Mouse (Mus musculus) R1 (cell line): ENCODE measurements around the gene Olfr1500.
"Not testable (repeated sequence)": the region's sequence is repeated elsewhere in the genome, so short reads cannot be mapped to it uniquely, and the experiment has no call there.

Experiments
- DNase-seq: peaks from one replicate; pipeline ENCODE4 v3.0.0-alpha.2; 2018; ENCODE audit warnings: low read depth, low spot score

Gene Olfr1500

DNA sequence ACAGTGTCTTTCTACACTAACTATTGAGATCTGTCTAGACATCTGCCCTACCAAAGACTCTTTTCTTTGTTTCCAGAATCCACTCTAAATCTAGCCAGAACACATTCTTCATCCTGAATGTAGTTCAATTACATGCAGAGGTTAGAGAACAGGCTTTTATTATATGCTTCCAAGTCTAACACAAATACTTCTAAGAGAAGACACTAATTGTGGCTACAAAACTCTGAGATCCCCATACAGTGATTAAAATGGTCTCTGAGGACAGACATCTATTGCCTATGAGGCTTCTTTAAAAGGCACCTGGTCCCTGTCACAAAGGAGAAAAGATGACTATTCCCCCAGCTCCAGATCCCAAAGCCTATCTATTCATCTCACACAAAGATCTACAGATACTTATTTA is at the start of gene Olfr1500:
Gene Olfr1500 (minus strand): TSS at position 101 of the 400 bp plus-strand sequence.
- DNase-seq, result no peak

DNA sequence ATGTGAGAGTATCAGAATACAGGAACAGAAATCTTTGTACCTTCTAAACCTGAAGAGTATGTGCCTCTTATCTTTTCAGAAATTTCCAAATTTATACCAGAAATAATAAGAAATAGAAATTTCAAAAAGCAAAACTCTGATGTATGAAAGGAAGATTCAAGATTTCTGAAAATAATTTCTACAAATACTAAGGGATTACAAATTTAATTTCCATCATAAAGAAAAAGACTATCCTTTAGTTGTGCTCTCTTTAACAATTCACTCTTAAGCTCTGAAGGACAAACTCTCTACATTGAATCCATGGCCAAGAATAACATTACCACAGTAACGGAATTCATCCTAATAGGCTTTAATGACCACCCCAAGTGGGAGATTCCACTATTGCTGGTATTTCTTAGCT is 31.2 kb upstream of the Olfr1500 start, which contains the start of gene Olfr1502:
Gene Olfr1502 (plus strand): TSS at position 301 of the 400 bp plus-strand sequence.
- DNase-seq, result no peak

DNA sequence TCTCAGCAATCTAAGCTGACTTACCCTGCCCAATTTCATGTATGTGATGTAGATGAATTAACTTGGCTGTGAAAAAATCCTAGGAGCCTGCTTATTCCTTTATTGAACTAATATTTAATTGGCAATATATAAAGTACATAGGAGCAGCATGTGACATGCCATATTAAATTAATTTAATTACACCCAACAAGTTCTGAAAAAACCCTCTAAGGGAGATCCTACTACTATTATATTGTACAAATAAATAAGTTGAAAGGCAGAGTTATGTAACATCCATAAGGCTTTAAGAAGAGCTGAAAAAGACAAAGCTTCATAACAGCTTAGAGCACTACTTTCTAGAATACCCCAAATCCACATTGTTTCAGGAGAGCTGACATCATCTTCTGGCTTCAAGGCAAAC is 20.3 kb upstream of the Olfr1500 start, which contains the start of gene Olfr1501:
Gene Olfr1501 (minus strand): TSS at position 101 of the 400 bp plus-strand sequence.
- DNase-seq, result not testable (repeated sequence)

DNA sequence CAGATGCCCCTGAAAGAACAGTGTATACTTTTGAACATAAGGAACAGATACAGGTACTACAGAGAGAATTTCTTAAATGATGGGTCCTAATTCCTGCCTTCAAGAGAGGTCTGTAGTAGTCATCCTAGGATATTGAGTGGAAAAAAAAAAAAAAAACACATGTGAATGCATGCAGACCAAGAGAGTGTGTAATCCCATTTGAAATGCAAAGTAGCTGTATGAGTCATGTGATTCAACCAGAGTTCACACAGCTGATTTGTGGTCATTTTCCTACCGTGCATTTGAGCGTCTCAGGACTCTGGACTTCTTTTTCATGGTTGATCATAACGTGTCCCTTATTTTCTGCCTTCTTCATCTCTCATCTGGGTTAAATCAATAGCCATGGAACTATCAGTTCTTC is 1.8 kb downstream of the Olfr1500 start:
- DNase-seq, result no peak

DNA sequence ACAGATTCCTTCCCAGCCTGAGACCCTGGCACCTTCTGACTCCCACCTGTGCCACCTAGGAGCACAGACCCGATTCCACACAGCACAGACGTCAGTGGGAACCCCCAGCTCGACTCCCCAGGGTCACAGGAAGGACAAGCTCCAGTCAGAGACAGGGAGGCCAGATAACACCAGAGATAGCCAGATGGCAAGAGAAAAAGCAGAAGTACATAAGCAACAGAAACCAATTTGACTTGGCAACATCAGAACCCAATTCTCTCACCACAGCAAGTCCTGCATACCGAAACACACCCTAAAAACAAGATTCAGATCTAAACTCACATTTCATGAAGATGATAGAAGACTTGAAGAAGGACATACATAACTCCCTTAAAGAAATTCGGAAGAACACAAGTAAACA is 9.4 kb downstream of the Olfr1500 start:
- no peak for DNase-seq

DNA sequence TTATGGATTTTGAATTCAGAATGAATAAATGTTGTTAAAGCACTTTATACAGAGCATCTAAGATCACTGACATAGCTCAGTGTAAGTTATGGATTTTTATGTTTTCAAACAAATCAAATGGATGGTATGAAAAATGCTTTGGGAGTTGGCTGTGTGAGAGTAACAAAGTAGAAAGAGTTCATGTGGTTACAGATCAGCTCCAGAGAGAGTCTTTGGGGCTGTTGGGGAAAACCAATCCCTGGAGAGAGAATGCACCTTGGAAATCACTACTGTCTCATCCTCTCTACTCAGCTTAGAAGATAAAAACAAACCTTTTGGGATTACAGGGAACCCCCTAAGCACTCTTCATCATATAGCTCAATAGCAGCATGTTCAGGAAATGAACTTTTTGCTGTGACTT is 10.9 kb downstream of the Olfr1500 start, which contains the start of gene Olfr1499:
Gene Olfr1499 (minus strand): TSS at position 101 of the 400 bp plus-strand sequence.
- DNase-seq, result no peak

DNA sequence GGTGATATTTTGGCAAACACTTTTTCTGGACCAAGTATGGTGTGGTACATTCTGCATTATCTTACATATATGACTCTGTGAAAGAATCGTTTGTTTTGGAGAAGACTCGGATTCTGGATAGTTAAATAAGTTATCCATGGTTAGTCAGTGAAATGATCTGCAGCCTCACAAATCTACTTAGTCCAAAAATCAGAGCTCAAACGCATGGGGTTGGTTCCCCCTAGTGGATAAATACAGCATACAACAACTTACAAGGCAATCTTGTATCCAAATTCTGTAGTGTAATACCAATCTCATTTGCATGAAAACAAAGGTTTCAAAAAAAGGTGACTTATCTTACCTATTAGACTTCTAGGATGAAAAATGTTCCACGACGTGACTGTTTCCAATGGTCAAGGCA is 11.5 kb downstream of the Olfr1500 start:
- DNase-seq, result peak; percentile 53

DNA sequence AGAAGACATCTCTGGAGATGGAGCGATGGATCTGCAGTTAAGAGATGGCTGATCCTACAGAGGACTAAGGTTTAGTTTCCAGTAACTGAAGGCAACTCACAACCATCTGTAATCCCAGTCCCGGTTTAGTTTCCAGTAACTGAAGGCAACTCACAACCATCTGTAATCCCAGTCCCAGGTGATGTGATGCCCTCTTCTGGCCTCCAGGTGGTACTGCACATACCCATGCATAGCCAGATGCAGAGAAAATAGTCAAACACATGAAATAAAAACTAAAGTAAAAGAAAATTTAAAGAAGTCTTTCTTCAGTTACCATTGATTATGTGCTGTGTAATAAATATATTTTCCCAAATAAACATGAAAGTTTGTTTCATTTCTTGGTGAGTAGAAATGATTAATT is 17.5 kb downstream of the Olfr1500 start:
- DNase-seq, result peak; percentile 47

DNA sequence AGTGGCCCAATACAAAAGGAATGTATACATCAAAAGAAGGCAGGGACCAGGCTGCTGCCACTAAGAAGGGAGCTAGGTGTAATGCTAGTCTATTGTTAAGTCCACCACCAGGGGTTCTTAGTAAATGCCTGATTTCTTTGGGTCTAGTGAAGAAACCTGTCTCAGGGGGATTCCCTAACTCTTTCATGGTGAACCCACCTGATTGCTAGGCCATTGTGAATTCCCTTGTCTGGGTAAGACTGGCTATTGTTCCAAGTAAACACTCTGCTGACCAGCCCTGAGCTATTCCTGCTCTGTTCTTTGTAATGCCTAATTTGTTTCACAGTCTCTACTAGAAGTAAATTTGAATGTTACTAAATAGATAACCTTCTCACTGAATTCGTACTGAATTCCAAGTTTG is 24.8 kb downstream of the Olfr1500 start:
- peak; percentile 84 for DNase-seq

DNA sequence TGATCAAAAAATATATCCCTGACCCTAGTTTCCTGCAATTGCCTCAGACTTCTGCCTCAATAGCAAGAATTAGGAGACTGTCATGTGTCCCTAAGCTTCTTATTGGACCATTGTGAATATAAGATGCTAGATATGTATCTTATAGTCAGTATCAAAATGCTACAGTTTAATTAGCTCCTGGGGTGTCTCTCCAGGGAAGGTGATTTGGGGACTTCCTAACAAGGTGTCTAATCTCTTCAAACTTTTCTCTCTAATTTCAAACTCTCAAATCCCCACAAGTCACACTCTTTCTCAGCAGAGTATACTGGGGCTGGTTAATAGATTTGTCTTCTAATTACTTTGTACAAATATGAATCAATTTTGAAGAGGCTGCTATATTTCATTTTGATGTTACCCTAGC is 32.2 kb downstream of the Olfr1500 start, which contains the start of gene Olfr1497:
Gene Olfr1497 (minus strand): TSS at position 101 of the 400 bp plus-strand sequence.
- no peak for DNase-seq

DNA sequence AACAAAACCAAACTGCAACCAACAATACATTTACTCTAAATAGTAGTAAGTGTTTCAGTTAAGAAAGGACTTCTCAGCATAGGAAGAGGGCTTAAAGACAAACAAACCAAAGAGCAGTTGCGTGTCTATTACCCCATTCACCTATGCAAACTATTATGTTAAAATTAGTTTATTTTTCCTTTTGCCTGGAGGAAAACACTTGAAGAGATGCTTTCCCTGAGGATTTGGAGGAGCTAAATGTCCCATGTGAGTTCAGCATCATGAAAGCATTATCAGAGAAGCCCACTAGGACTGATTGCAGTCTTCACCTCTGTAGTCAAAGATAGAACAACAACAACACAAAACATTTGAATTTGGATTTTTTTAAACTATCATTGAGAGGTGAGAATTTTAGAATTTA is 52.7 kb downstream of the Olfr1500 start, which contains the start of gene Olfr1496:
Gene Olfr1496 (plus strand): TSS at position 301 of the 400 bp plus-strand sequence.
- DNase-seq, result no peak
